Mouse (Mus musculus) liver, adult 2 months (tissue): ENCODE measurements around the gene Pip5k1a.

Source experiments
- CTCF ChIP-seq: fragments of 200-500 bp; IDR thresholded peaks from 2 replicates; pipeline ENCODE4 v1.5.1; 2011; ENCODE audit warnings: low read depth, low read length, control low read depth
- POLR2A ChIP-seq: fragments of 200-500 bp; IDR thresholded peaks from 2 replicates; pipeline ENCODE4 v1.6.1; 2011; ENCODE audit warnings: low read length, control low read depth; ENCODE audit not compliant: insufficient read depth; ENCODE audit errors: extremely low read depth

DNA sequence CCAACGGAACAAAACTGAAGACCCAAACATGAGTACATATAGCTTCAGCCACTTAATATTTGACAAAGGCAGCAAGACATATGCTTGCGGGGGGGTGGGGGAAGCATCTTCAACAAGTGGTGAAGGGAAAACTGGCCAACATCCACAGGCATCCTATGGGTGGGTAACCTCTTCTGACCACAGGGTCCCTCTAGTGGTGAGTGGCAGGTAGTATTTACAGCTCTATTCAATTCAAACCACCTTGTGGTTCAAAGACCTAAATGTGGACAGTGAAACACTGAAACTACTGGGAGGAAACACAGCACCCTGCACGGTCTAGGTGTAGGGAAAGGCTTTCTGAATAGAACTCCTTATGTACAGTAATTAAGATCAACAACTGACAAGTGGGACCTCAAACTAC is 53.0 kb downstream of the Pip5k1a start:
- no peak for TF ChIP-seq POLR2A
- TF ChIP-seq CTCF = peak; percentile 60
